Mouse (Mus musculus) right cerebral cortex, postnatal 14 days (tissue): Measurements from ENCODE around the gene Hras.

Experiments used
- DNase-seq: peaks from one replicate; pipeline ENCODE4 v3.0.0; 2022

The Hras gene

GRCm38 (mm10) chr7:141193948-141194347 lies at the start of gene Hras, which contains the start of gene Lrrc56:
Gene Hras, minus strand, starts transcription at chr7:141194005.
Gene Lrrc56, plus strand, starts transcription at chr7:141194157.
- DNase-seq: peak; percentile 98

GRCm38 (mm10) chr7:141231551-141231950 lies 37.7 kb upstream of the Hras start:
- no peak for DNase-seq

- no peak for DNase-seq
These were observed 37.3 kb upstream of the Hras start for GRCm38 (mm10) chr7:141231111-141231510.

- DNase-seq: no peak
These were observed 36.8 kb upstream of the Hras start for GRCm38 (mm10) chr7:141230570-141230969.

GRCm38 (mm10) chr7:141229702-141230101 lies 35.9 kb upstream of the Hras start:
- DNase-seq: no peak

GRCm38 (mm10) chr7:141228279-141229067 lies 34.7 kb upstream of the Hras start, which contains the start of gene Phrf1:
Gene Phrf1, plus strand, starts transcription at chr7:141228784.
- peak; percentile 92 for DNase-seq

GRCm38 (mm10) chr7:141227796-141228195 lies 34.0 kb upstream of the Hras start:
- DNase-seq: no peak

GRCm38 (mm10) chr7:141226535-141226934 lies 32.7 kb upstream of the Hras start:
- DNase-seq: no peak

GRCm38 (mm10) chr7:141222696-141223215 lies 29.0 kb upstream of the Hras start:
- DNase-seq: no peak

GRCm38 (mm10) chr7:141222126-141222467 lies 28.3 kb upstream of the Hras start:
- DNase-seq: no peak

GRCm38 (mm10) chr7:141221249-141222125 lies 27.7 kb upstream of the Hras start:
- DNase-seq: peak; percentile 90

GRCm38 (mm10) chr7:141220377-141220776 lies 26.6 kb upstream of the Hras start:
- no peak for DNase-seq

GRCm38 (mm10) chr7:141219558-141220099 lies 25.8 kb upstream of the Hras start:
- DNase-seq: no peak

GRCm38 (mm10) chr7:141218557-141219133 lies 24.8 kb upstream of the Hras start:
- no peak for DNase-seq

- no peak for DNase-seq
These were observed 24.3 kb upstream of the Hras start for GRCm38 (mm10) chr7:141218141-141218540.

- no peak for DNase-seq
These were observed 23.7 kb upstream of the Hras start for GRCm38 (mm10) chr7:141217343-141218013.

GRCm38 (mm10) chr7:141216894-141217293 lies 23.1 kb upstream of the Hras start:
- DNase-seq: no peak

- DNase-seq: no peak
These were observed 22.3 kb upstream of the Hras start for GRCm38 (mm10) chr7:141215880-141216733.

GRCm38 (mm10) chr7:141215101-141215879 lies 21.5 kb upstream of the Hras start, which contains the start of gene Rassf7:
Gene Rassf7, plus strand, starts transcription at chr7:141215860.
- DNase-seq: peak; percentile 80

- DNase-seq: no peak
These were observed 20.5 kb upstream of the Hras start for GRCm38 (mm10) chr7:141214310-141214709.
